In genomic region chr3:36004028-36004895, GRCm38 (mm10) we compare ENCODE assay signal across 8 mouse cellular contexts. TPM values are rescaled to one million over a fixed set of nuclear protein-coding genes. Genes with fewer than 3 reads are reported as not detected.
DNase-seq lines count a peak whose midpoint lies in the region; ATAC-seq and TF ChIP-seq lines count a peak whose summit lies in the region.

No protein-coding gene starts in this region.

- no peaks in the 10 kb centered on the region for H3K36me3 ChIP-seq in heart, adult 2 months (ENCODE audit: control insufficient read depth, insufficient read depth, low read length)
- H3K36me3 ChIP-seq in midbrain, embryonic 16.5 days (ENCODE audit: control insufficient read depth, insufficient read depth, low read length) = no peaks in the 10 kb centered on the region
- H3K36me3 ChIP-seq in midbrain, embryonic 13.5 days = no peaks in the 10 kb centered on the region

- TF ChIP-seq CTCF in heart, adult 2 months (IDR thresholded peaks at IDR 0.05) = no peak

- H3K4me3 ChIP-seq in heart, adult 2 months = no peak overlapping the region
- no peak overlapping the region for H3K4me3 ChIP-seq in midbrain, embryonic 16.5 days (ENCODE audit: low read depth, low read length)
- no peak overlapping the region for H3K4me3 ChIP-seq in midbrain, embryonic 13.5 days (replicated peaks)

- no peak for TF ChIP-seq EP300 in heart, adult 2 months (IDR thresholded peaks at IDR 0.05; ENCODE audit: insufficient read depth, low read depth, low read length)

- intact Hi-C loops in heart, postnatal 10 days (cut with DNase I) = loop anchor here (5.0 to 10.0 kb wide), 2 partner anchors 72 to 141 kb away; no protein-coding TSS in a partner anchor
- intact Hi-C loops in heart, adult 2 months (cut with DNase I) = loop anchor here (5.0 kb wide), 1 partner anchor 72 kb away; no protein-coding TSS in a partner anchor

- no peak overlapping the region for H3K9ac ChIP-seq in heart, adult 2 months (ENCODE audit: low read depth, low read length)
- no peak overlapping the region for H3K9ac ChIP-seq in midbrain, embryonic 16.5 days (ENCODE audit: low read depth, low read length)
- H3K9ac ChIP-seq in midbrain, embryonic 13.5 days (replicated peaks) = no peak overlapping the region

- H3K27ac ChIP-seq in heart, adult 2 months = no peak overlapping the region
- H3K27ac ChIP-seq in midbrain, embryonic 16.5 days (ENCODE audit: low read length) = no peak overlapping the region
- H3K27ac ChIP-seq in midbrain, embryonic 13.5 days = no peak overlapping the region

- no peaks in the 10 kb centered on the region for H3K9me3 ChIP-seq in midbrain, embryonic 16.5 days (replicated peaks; ENCODE audit: control insufficient read depth, low read length, poor library complexity, severe bottlenecking)
- no peaks in the 10 kb centered on the region for H3K9me3 ChIP-seq in midbrain, embryonic 13.5 days

- peaks cover 1% of the 10 kb centered on the region for H3K4me1 ChIP-seq in heart, adult 2 months (ENCODE audit: control insufficient read depth, insufficient read depth, low read length)
- peaks cover 4% of the 10 kb centered on the region for H3K4me1 ChIP-seq in midbrain, embryonic 16.5 days (ENCODE audit: control insufficient read depth, insufficient read depth, low read length)
- H3K4me1 ChIP-seq in midbrain, embryonic 13.5 days (replicated peaks) = peaks cover 7% of the 10 kb centered on the region

- no peaks in the 10 kb centered on the region for H3K27me3 ChIP-seq in heart, adult 2 months (ENCODE audit: control insufficient read depth, insufficient read depth, low read length)
- H3K27me3 ChIP-seq in midbrain, embryonic 16.5 days (ENCODE audit: control insufficient read depth, insufficient read depth, low read depth, low read length) = no peaks in the 10 kb centered on the region
- no peaks in the 10 kb centered on the region for H3K27me3 ChIP-seq in midbrain, embryonic 13.5 days

- no peak for ATAC-seq in midbrain, embryonic 16.5 days
- no peak for ATAC-seq in midbrain, embryonic 13.5 days
- peak; percentile 77 for ATAC-seq in cerebellum, adult (ENCODE audit: insufficient number of reproducible peaks, low FRiP score, low TSS enrichment)

- no peak for TF ChIP-seq POLR2A in heart, adult 2 months (IDR thresholded peaks at IDR 0.05; ENCODE audit: insufficient read depth, low read depth, low read length)

- 47% methylated on average over 4 of the region's 4 CpGs for WGBS in heart, adult 2 months
- WGBS in midbrain, embryonic 16.5 days = 62% methylated on average over 4 of the region's 4 CpGs
- 76% methylated on average over 4 of the region's 4 CpGs for WGBS in midbrain, embryonic 13.5 days

- no peaks in the 10 kb centered on the region for H3K79me2 ChIP-seq in heart, adult 2 months (replicated peaks; ENCODE audit: control insufficient read depth, insufficient read depth, low read length)

- H3K4me2 ChIP-seq in midbrain, embryonic 16.5 days (ENCODE audit: low read length) = peak overlapping the region; percentile 14
- H3K4me2 ChIP-seq in midbrain, embryonic 13.5 days (replicated peaks) = no peak overlapping the region

- DNase-seq in heart, postnatal 10 days = peak; percentile 21 to 32
- DNase-seq in heart, adult 2 months = no peak
- DNase-seq in lung, postnatal 14 days = peak; percentile 75
- no peak for DNase-seq in thymus, adult 18-20 months
- no peak for DNase-seq in spleen, postnatal 14 days (ENCODE audit: low spot score in 2 of 2)

RNA-seq across cellular contexts. Expression of gene Mccc1, which starts 3.8 kb away (rescaled TPM):
- total RNA-seq in heart, postnatal 10 days (2021) = 10 to 100 TPM; 45.5 to 49.9 TPM
- total RNA-seq in heart, adult 2 months (2021) = 10 to 100 TPM; 80.9 to 98.5 TPM
- polyA plus RNA-seq in heart, adult 2 months (2012; rRNA removed) = 47.4 and 85.0 TPM in 2 replicates
- polyA plus RNA-seq in midbrain, embryonic 16.5 days (2015; fragmentation: Nextera tagmentation; extraction: Ambion mirVana) = 27.4 and 28.1 TPM in 2 replicates
- polyA plus RNA-seq in midbrain, embryonic 13.5 days (2015; fragmentation: Nextera tagmentation; extraction: Ambion mirVana) = 32.0 and 34.0 TPM in 2 replicates

RNA-seq across cellular contexts. Expression of gene Ccdc144b, which starts 49.1 kb away (rescaled TPM):
- not detected for total RNA-seq in heart, postnatal 10 days (2021)
- not detected for total RNA-seq in heart, adult 2 months (2021)
- 0.04 TPM in 1 of 2 replicates, not detected in the other for polyA plus RNA-seq in heart, adult 2 months (2012; rRNA removed)
- not detected in 2 replicates for polyA plus RNA-seq in midbrain, embryonic 16.5 days (2015; fragmentation: Nextera tagmentation; extraction: Ambion mirVana)
- polyA plus RNA-seq in midbrain, embryonic 13.5 days (2015; fragmentation: Nextera tagmentation; extraction: Ambion mirVana) = not detected in 2 replicates

Comparison
In these comparisons a context has a peak if more than half of its experiments do, and no peak if none do; other contexts are left out.
1. DNase-seq: peak in heart, postnatal 10 days (2 of 2) and lung, postnatal 14 days (single experiment); none in heart, adult 2 months (0 of 2), thymus, adult 18-20 months (0 of 2) and spleen, postnatal 14 days (0 of 2).